Mouse (Mus musculus) liver, postnatal 0 days (tissue): ENCODE measurements around the gene Tspear.

Experiments
- CTCF ChIP-seq: sonication (generic); IDR thresholded peaks from 2 replicates; pipeline ENCODE4 v1.5.1; 2016; ENCODE audit warnings: antibody characterized with exemption, low read depth
- EP300 ChIP-seq: IDR thresholded peaks from 2 replicates; pipeline ENCODE4 v1.6.1; 2016; ENCODE audit warnings: antibody characterized with exemption, low read depth, mild to moderate bottlenecking

- no peak for TF ChIP-seq CTCF
- no peak for TF ChIP-seq EP300
Measured at GRCm38 (mm10) chr10:77814382-77814781, 128.0 kb downstream of the Tspear start, which contains the start of gene Gm2696.
